Mouse (Mus musculus): ENCODE measurements around the gene Mbl2. TPM values are rescaled to one million over a fixed set of nuclear protein-coding genes. Genes with fewer than 3 reads are reported as not detected.

The Mbl2 gene
- polyA plus RNA-seq (2014; fragmentation: Illumina TruSeq; extraction: RNeasy Lipid Tissue Mini Kit (QIAGEN cat#74804); ENCODE audit: low read depth, low replicate concordance) = 0.73 TPM

GRCm38 (mm10) chr19:30232691-30233090 is at the start of gene Mbl2:
Gene Mbl2, plus strand, starts transcription at chr19:30232942.

Other genes with a start within 250 kb of the Mbl2 start
- gene Trpd52l3, start 229.2 kb upstream of the Mbl2 start, polyA plus RNA-seq (2014; fragmentation: Illumina TruSeq; extraction: RNeasy Lipid Tissue Mini Kit (QIAGEN cat#74804); ENCODE audit: low read depth, low replicate concordance) = not detected
- 26.0 TPM for gene Uhrf2, start 202.4 kb upstream of the Mbl2 start, polyA plus RNA-seq (2014; fragmentation: Illumina TruSeq; extraction: RNeasy Lipid Tissue Mini Kit (QIAGEN cat#74804); ENCODE audit: low read depth, low replicate concordance)
- 0.24 TPM for gene Gldc, start 57.5 kb upstream of the Mbl2 start, polyA plus RNA-seq (2014; fragmentation: Illumina TruSeq; extraction: RNeasy Lipid Tissue Mini Kit (QIAGEN cat#74804); ENCODE audit: low read depth, low replicate concordance)